Mouse (Mus musculus) G1E-ER4 (cell line): Measurements from ENCODE around the gene Otop2. TPM values are rescaled to one million over a fixed set of nuclear protein-coding genes. Genes with fewer than 3 reads are reported as not detected.

Source experiments
- GATA1 ChIP-seq: IDR thresholded peaks from one replicate; pipeline ENCODE4 v1.8.0; 2012; ENCODE audit warnings: low read length, inconsistent platforms
- polyA plus RNA-seq: library from polyadenylated mRNA; stranded (reverse); fragments of >175 nt; gene quantifications from 2 replicates; pipeline ENCODE4 v1.2.3, GENCODE M21; 2012

Otop2 gene
- polyA plus RNA-seq, 1 experiment = not detected

DNA sequence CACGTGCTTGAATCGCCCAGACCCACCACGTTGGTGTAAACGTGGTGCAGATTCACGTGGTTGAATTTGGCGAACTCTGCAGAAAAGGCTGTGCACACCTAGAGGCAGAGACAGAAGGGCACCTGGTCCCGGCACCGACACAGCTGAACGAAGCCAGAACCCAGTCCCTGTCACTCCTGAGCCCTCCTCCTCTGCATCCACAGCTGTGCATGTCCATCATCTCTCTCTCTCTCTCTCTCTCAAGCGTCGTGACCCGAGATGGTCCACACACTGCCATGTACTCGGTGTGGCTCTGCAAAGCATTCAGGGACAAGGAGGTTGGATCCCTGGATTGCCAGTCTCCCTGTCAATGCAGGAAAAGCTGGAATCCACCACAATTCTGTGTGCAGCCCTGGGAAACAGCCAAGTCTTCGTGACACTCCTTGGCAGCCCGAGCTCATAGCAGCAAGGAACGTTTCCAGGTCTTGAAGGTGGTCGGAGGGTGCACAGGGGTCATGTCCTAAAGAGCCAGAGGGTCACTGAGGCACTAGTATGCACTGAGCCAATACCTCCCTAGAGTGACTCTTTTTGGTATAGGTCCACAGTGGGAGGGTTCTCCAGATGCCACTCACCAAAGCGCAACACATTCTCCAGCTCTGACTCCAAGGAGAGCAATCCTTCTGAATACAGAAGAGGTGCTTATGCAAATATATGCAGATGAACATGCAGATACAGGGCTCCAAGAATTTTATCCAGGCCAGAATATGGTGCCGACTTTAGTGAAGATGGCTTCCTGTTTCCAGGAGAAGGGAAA, 20.6 kb upstream of the Otop2 start:
- TF ChIP-seq GATA1 = no peak

DNA sequence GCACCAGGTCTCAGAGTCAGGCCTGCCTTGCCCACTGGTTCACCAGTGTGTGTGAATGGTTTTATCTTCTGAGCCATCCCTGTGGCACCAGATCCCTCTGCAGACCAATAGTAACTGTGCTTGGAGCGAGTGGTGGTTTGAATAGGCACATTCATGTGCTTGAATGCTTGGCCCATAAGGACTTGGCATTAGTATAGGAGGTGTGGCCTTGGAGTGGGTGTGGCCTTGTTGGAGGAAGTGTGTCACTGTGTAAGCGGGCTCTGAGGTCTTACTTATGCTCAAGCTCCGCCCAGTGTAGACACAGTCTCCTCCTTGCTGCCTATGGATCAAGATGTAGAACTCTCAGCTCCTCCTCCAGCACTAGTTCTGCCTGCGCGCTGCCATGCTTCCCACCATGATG, 19.6 kb upstream of the Otop2 start:
- no peak for TF ChIP-seq GATA1

DNA sequence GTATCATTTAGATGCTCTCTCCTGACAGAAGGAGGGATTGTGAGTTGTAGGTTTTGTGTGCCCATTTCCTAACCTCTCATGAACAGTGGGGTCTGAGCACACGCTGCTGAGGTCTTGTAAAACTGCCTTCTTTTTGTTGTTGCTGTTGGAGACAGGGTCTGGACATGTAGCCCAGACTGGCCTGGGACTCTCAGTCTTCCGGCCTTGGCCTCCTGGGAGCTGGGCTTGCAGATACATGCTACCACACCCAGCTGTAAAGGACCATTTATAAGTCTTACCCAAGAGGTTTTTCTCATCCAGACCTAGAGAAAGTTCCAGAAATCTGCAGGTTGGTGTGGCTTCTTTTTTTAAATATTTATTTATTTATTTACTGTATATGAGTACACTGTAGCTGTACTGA, 18.7 kb upstream of the Otop2 start:
- TF ChIP-seq GATA1 = no peak

DNA sequence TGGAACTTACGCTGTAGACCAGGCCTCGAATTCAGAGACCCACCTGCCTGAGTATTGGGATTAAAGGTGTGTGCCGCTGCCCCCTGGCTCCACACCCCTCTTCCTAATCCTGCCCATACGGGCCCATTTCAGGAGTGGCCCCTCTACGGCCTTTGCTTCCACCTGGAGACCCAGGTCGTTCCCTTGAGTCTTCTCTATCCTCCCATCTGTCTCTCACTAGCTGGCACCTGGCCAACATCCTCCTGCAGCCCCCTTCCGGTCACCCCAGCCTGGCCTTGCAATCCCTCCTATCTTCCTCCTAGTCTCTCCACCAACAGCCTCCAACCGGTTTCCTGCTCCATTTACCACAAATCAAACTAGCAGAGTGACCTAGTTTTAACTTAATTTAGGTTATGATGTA, 17.1 kb upstream of the Otop2 start:
- no peak for TF ChIP-seq GATA1

DNA sequence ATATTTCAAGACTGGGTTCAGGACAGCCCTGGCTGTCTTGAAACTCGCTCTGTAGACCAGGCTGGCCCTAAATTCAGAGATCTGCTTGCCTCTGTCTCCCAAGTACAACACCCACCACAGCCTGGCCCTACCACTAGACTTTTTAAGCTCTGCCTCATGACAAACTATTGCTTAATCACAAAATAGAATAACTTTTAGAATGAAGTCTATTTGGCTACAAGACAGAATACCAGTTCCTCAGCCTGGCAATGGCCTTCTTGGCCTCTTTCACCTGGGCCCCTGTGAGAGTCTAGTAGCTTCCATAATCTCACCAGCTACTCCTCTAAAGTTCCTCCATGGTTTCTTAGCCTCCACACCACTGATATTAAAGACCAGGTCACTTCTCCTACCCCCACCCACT, 16.6 kb upstream of the Otop2 start:
- TF ChIP-seq GATA1 = no peak

DNA sequence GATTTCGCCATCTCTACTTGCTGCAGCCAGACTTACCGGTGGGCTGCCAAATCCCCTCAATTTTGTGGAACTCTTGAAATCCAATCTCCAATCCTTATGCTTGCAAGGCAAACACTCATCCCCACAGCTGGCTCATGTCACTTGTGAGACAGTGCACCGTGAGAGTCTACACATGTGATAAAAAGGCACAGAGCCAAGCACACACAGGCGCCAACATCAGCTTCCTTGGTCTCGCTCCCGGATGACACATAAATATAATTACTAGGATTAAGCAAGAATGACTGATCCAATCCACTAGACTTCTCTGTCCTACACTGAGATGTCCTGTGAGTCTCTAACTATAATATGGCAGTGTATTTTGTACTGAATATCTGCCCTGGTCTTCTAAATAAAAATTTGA, 16.0 kb upstream of the Otop2 start:
- no peak for TF ChIP-seq GATA1

DNA sequence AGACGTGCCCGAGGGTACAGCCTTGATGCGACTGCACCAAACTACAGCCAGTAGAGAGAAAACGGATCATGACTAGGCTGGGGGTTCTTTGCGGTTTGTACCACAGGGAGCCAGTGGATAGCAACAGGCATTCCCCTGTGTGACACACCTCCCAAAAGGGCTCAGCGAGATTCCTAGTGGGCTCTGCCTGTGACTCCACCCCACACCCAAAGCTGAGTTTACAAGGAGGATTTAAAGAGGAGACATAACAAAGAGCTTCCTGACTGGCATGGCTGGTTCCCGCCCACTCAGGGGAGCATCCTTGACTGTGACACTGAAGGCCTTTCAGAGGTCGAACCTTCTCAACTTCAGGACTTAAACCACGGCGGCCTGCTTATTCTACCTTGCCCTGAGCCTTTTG, 15.5 kb upstream of the Otop2 start:
- no peak for TF ChIP-seq GATA1

DNA sequence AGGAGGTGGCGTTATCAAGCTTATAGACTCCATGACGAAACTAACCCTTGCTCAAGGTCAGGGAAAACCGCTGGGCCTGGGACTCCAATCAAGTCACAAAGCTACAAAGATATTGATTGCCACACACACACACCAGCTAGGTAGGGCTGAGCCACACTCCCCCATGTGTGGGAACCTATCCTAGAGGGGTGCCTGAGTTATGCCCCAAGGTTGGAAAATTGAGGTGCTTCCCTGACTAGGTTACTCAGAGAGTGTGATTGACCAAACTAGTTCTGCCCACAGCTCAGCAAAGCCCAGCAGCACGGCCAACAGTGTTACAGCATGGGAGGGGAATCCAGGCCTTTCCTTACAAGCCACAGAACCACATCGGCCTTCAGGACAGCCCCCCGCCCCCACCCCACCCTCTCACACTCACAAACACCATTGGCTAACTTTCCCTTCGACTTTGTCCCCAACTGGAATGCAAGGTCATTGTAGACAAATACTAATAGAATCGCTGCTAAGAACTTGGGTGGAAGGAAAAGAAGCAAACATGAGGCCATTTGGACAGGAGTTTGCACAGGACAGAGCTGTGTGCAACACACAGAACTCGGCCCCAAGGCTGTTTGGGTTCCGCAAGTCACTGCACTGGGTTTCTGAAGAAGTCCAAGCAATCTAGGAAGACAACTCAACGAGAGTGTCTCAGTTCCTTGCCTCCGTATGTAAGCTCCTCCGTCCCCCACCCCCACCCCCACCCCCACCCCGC, 14.2 kb upstream of the Otop2 start:
- no peak for TF ChIP-seq GATA1

DNA sequence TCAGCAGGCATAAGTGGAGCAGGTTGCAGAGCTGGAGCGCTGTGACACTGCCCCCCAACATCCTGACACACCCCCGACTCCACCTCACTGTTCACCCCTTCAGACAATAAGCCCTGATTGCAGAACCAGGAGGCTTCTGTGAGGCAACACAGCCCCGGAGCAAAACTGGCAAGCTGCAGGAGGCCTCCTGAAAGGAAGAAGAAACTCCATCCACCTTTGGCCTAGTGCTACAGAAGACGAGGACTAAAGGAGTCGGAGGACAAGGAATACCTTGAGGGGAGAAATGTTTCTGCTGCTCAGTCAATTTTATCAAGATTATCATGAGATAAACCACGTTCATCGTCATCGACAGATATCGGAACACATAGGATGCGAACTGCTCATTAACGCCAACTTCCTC, 11.0 kb upstream of the Otop2 start:
- TF ChIP-seq GATA1 = no peak

DNA sequence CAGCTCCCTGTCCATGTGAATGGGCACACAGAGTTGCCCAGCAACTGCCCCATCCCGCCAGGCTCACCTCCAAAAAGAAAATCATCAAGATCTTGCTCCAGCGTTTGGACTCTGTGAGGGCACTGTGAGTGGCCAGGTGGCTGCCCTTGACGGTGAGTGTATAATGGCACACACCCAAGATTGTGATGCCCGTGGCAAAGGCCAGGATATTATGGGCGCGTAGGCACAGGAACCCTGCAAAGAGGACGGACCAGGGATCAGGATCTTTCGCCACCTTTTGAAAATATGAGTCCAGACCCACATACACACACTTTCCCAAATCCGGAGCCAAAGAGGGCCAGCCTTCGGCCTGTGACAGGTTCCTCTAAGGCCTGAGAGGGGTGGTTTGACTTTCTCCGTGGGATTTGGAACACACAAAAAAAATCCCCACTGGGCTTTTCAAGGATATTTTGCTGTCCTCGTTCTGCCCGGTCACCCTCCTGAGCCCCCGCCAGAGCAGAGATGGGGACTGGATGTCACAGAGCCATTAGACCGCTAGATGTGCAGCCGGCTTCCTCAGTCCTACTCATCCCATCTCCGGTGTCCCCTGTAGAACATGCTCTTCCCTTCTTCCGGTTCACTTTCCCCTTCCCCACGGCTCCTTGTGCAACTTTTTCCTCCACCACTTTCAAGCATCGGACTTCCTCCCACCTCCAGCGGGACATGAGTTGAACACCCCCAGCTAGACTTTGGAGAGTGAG, 10.3 kb upstream of the Otop2 start:
- no peak for TF ChIP-seq GATA1

DNA sequence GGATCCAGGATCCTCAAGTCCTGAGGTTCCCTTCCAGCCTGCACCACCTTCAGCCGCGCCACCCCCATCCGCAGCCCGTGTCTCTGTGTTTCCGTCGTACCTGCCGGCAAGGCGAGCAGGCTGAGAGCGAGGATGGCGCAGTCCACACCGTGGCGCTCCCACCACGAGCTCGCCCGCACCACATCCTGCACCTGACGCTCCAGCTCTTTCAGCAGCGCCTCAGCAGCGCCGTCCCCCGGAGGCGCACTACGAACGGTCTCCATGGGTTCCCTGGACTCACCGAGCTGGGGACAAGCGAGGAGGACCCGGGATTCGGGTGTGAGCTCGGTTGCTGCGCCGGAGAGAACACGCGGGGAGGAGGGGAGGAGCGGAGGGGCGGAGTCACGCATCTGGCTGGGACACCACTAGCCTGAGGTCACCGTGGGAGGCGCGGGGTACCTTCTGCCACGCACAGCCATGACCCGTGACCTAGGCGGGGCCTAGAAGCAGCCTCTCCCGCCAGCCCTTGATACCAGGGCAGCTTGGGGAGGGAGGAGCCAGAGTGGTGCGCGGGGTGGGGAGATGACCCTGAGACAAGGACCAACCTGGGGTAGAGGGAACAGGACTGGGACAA, 9.6 kb upstream of the Otop2 start, which contains the start of gene Fads6:
Gene Fads6 (minus strand): TSS at position 450 of the 613 bp plus-strand sequence.
- TF ChIP-seq GATA1 = no peak

DNA sequence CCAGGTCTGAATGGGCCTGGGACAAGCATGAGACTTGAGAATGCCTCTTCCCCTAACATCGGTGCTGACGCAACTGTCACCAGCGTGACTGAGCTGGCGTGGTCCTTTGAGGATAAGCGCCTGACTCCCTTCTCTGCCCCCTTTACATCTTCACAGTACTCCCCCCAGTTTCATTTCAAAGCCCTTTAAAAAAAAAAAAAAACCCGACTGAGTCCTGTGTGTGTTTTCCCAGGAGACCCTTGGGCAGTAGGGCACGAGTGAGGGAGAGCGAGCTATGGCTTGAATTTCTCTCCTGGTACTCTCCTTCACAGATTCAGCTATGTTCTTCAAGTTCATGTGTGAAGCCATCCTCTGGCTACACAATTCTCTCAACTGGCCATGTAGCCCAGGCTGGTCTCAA, 8.8 kb upstream of the Otop2 start:
- no peak for TF ChIP-seq GATA1

DNA sequence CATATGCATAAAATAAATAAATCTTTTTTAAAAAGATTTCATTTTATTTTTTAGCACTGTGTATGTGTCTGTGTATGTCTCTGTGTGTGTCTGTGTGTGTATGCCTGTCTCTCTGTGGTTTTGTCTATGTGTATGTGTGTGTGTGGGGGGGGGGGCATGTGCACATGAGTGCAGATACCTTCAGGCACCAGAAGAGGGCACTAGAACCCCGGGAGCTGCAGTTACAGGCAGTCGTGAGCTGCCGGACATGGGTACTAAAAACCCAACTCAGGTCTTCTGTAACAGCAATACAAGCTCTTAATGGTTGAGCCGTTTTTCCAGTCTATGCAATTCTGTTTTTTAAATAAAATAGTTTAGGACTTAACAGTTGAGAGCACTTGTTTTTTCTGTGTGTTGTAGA, 6.2 kb upstream of the Otop2 start:
- TF ChIP-seq GATA1 = no peak

DNA sequence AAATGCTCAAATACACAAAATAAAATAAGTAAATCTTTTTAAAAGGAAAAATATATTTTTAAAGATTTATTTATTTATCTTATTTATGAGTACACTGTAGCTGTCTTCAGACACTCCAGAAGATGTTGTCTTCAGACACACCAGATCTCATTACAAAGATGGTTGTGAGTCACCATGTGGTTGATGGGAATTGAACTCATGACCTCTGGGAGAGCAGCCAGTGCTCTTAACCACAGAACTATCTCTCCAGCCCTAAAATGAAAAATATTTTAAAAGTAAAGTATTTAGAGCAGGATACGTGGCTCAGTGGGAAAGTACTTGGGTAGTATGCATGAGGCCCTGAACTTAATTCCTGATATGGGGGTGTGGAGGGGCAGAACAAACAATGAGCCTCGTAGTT, 5.6 kb upstream of the Otop2 start:
- TF ChIP-seq GATA1 = no peak

DNA sequence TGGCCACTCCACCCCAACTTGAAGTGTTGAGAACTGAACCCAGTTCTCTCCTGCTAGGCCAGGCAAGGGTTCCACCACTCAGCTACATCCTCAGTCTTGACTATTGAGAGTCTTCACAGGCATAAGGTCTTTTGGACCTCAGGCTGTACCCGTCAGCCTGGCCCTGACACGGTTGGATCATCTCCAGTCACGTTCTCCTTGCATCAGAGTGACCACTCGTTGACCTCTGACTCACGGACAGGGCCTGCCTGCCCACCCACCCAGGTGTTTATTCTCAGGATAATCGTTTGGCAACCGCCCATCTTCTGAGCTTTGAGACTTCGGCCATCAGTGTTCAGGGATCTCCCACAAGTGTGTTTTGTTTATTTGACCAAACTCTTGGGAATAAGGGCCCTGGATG, 3.8 kb upstream of the Otop2 start:
- TF ChIP-seq GATA1 = no peak

DNA sequence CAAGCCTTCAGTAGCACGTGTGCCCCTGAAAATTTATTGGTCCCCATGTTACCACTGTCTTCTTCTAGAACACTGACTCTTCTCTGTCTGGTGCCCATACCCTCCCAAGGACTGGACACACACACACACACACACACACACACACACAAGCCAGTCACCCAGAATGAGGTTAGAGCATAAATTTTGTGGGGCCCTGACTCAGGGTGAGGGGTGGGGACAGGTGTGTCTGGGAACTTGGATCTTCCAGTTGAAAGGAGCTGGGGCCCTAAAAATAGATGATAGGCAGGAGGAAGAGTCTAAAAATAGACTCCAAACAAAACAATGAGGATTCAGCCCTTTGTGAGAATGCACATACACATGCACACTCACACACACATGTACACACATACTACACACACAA, 1.8 kb downstream of the Otop2 start:
- no peak for TF ChIP-seq GATA1
